Mouse (Mus musculus): ENCODE measurements around the gene Lrguk. TPM values are rescaled to one million over a fixed set of nuclear protein-coding genes. Genes with fewer than 3 reads are reported as not detected.

The Lrguk gene
- total and polyA plus RNA-seq, 3 experiments = 0.12 to 1.6 TPM; not detected in 1

DNA sequence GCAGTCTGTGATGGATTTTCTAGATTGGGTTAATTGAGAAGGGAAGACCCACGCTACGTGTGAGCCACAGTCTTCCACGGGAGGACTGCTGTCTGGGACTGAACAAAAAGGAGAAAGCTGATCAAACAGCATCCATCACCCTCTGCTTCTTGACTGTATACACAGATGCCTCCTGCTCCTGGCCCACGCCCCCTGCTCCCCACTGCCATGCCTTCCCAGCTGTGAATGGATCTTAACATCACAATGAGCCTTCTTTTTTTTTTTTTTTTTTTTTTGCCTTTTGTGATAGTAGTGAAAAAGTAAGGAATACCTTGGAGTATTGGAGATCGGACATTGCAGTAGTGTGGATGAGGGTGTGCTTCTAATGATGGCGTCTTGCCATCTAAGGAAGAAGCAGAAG, 35.4 kb upstream of the Lrguk start:
- no peak overlapping the region for H3K9ac ChIP-seq (ENCODE audit: control insufficient read depth, low read depth, low read length, poor library complexity, severe bottlenecking)
- no peak overlapping the region for H3K4me3 ChIP-seq (ENCODE audit: control insufficient read depth in 1 of 2, insufficient read depth in 1 of 2, low read depth in 2 of 2, low read length in 2 of 2)
- no peaks in the 10 kb centered on the region for H3K9me3 ChIP-seq (replicated peaks; ENCODE audit: insufficient read depth, low read length)
- no peaks in the 10 kb centered on the region for H3K4me1 ChIP-seq (ENCODE audit: control insufficient read depth in 1 of 2, insufficient read depth in 2 of 2, low read length in 2 of 2)
- H3K79me2 ChIP-seq (ENCODE audit: control insufficient read depth, insufficient read depth, low read length, poor library complexity) = no peaks in the 10 kb centered on the region
- H3K27ac ChIP-seq (ENCODE audit: control insufficient read depth, low read depth, low read length) = no peak overlapping the region
- no peaks in the 10 kb centered on the region for H3K36me3 ChIP-seq (ENCODE audit: control insufficient read depth in 1 of 2, insufficient read depth in 2 of 2, low read length in 2 of 2)
- no peak for DNase-seq (ENCODE audit: low read depth, low spot score)
- no peaks in the 10 kb centered on the region; a peak in 1 of 4 replicates for H3K27me3 ChIP-seq (ENCODE audit: control insufficient read depth in 1 of 2, insufficient read depth in 2 of 2, low read length in 2 of 2)
- TF ChIP-seq ELF1 (IDR thresholded peaks at IDR 0.05; ENCODE audit: low read depth, low read length) (no peak), GABPA (IDR thresholded peaks at IDR 0.05; ENCODE audit: low read depth, low read length) (no peak), KAT2A (conservative IDR thresholded peaks at IDR 0.05; ENCODE audit: low read depth, low read length) (no peak), UBTF (IDR thresholded peaks at IDR 0.05; ENCODE audit: borderline replicate concordance, insufficient read depth, low read depth, low read length) (no peak), MAFK (IDR thresholded peaks at IDR 0.05; ENCODE audit: borderline replicate concordance, low read depth, low read length) (no peak), EP300 (IDR thresholded peaks at IDR 0.05; ENCODE audit: low read depth in 1 of 2, low read length in 2 of 2) (no peak), TBP (IDR thresholded peaks at IDR 0.05; ENCODE audit: low read depth, low read length) (no peak), ETS1 (IDR thresholded peaks at IDR 0.05; ENCODE audit: low read depth, low read length) (no peak), ZMIZ1 (IDR thresholded peaks at IDR 0.05; ENCODE audit: low read depth, low read length) (no peak), E2F4 (IDR thresholded peaks at IDR 0.05; ENCODE audit: borderline replicate concordance, low read depth, low read length) (no peak), POLR2AphosphoS5 (IDR thresholded peaks at IDR 0.05; ENCODE audit: borderline replicate concordance, low read depth, low read length) (no peak), ZC3H11A (IDR thresholded peaks at IDR 0.05; ENCODE audit: low read depth, low read length) (no peak), GATA1 (IDR thresholded peaks at IDR 0.05; ENCODE audit: low read depth, low read length) (no peak), MAZ (IDR thresholded peaks at IDR 0.05; ENCODE audit: low read depth, low read length) (no peak)

DNA sequence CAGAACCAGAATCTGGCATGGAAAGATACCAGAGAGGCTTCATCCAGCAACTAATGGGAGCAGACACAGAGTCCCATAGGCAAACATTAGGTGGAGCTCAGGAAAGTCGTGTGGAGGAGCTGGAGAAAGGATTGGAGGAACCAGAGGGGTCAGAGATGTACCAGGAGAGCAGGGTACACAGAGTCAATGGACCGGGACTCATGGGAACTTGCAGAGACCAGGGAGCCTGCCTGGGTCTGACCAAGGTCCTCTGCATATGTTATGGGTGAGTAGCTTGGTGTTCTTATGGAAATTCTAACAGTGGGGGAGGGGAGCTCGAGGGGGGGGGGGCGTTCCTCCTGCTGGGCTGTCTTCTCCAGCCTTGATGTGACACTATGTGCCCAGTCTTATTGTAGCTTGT, 30.7 kb upstream of the Lrguk start:
- DNase-seq (ENCODE audit: low read depth, low spot score) = no peak
- Histone ChIP-seq H3K4me1 (ENCODE audit: control insufficient read depth in 1 of 2, insufficient read depth in 2 of 2, low read length in 2 of 2) (no peaks in the 10 kb centered on the region), H3K27me3 (ENCODE audit: control insufficient read depth in 1 of 2, insufficient read depth in 2 of 2, low read length in 2 of 2) (no peaks in the 10 kb centered on the region; a peak in 1 of 4 replicates), H3K79me2 (ENCODE audit: control insufficient read depth, insufficient read depth, low read length, poor library complexity) (no peaks in the 10 kb centered on the region), H3K27ac (ENCODE audit: control insufficient read depth, low read depth, low read length) (no peak overlapping the region), H3K4me3 (ENCODE audit: control insufficient read depth in 1 of 2, insufficient read depth in 1 of 2, low read depth in 2 of 2, low read length in 2 of 2) (no peak overlapping the region), H3K9me3 (replicated peaks; ENCODE audit: insufficient read depth, low read length) (no peaks in the 10 kb centered on the region), H3K9ac (ENCODE audit: control insufficient read depth, low read depth, low read length, poor library complexity, severe bottlenecking) (no peak overlapping the region), H3K36me3 (ENCODE audit: control insufficient read depth in 1 of 2, insufficient read depth in 2 of 2, low read length in 2 of 2) (no peaks in the 10 kb centered on the region)
- no peak for TF ChIP-seq ZNF384 (IDR thresholded peaks at IDR 0.05; ENCODE audit: low read depth, low read length)
- no peak for TF ChIP-seq SMC3 (IDR thresholded peaks at IDR 0.05; ENCODE audit: low read depth, low read length)
- TF ChIP-seq POLR2AphosphoS2 (IDR thresholded peaks at IDR 0.05; ENCODE audit: low read length) = no peak
- no peak for TF ChIP-seq SIN3A (IDR thresholded peaks at IDR 0.05; ENCODE audit: low read length)
- no peak for TF ChIP-seq RCOR1 (IDR thresholded peaks at IDR 0.05; ENCODE audit: low read depth, low read length)
- TF ChIP-seq ZC3H11A (IDR thresholded peaks at IDR 0.05; ENCODE audit: low read depth, low read length) = no peak
- no peak for TF ChIP-seq MEF2A (IDR thresholded peaks at IDR 0.05; ENCODE audit: extremely low read depth, insufficient replicate concordance, low read depth, low read length, poor library complexity, severe bottlenecking)
